Mouse (Mus musculus): Measurements from ENCODE around the gene Ebp.

Gene Ebp

DNA sequence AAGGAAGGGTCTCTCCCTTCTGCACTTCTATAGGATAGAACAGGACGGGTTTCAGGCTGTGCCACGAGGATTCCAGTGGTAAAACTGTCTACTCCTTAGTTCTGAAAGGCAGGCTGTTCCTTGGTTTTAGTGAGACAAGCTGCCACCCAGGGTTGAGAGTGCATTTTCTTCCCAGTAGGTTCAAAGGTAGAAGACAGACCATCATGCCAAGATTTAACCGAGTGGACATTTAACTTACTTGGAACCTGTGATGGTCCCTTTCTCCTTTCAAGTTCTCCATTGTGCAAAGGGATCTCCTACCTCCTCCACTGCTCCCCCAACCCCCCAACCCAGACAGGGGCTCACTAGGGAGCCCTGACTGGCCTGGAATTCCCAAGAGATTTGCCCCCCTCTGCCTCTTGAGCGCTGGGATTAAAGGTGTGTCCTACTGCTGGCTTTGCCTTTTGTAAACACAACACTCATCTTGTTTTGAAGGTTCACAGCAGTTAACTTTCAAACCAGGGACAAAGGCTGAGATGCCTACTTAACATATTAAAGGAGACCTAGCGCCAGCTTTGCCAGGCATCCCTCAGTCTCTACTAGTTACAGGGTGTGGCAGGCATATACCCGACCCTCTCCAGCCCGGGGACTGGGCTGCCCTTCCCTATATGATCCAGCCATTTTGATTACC lies 10.3 kb downstream of the Ebp start:
- DNase-seq (ENCODE audit: low spot score), result no peak

DNA sequence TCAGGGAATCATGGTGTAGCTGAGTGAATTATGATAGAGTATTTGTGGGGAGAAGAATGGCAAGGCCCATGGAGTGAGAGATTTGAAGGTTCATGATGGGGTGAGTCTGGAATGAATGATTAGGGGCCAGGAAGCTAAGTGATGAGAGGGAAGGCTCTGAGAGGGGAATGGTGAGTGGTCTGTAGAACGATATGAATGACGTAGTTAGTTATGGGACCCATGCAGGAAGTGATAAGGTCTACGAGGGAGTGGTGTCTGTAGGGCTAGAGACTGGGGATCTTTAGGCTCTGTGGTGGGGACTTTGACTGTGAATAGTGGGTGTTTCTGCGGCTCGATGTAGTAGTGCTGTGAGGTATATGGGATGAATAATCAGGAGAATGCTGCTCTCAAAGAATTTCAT lies 13.7 kb downstream of the Ebp start:
- DNase-seq (ENCODE audit: low spot score), result no peak

DNA sequence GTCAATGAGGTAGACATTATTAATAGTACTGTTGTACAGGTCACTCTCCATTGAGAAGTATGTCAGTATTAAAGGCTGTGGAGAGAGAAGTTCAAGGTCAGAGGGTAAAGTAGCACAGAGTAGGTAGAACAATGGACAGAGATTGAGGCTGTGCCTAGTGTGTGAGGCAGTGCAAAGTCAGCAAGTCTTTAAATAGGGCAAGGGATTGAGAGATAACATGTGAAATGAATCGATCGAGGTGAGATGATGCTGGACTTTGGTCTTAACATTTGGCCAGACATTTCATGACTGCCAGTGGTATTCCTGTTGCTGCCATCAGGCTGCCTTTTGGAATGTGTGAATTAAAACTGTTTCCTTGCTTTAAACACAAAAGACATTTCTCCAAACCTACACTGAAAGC lies 14.4 kb downstream of the Ebp start:
- no peak for DNase-seq (ENCODE audit: low spot score)

DNA sequence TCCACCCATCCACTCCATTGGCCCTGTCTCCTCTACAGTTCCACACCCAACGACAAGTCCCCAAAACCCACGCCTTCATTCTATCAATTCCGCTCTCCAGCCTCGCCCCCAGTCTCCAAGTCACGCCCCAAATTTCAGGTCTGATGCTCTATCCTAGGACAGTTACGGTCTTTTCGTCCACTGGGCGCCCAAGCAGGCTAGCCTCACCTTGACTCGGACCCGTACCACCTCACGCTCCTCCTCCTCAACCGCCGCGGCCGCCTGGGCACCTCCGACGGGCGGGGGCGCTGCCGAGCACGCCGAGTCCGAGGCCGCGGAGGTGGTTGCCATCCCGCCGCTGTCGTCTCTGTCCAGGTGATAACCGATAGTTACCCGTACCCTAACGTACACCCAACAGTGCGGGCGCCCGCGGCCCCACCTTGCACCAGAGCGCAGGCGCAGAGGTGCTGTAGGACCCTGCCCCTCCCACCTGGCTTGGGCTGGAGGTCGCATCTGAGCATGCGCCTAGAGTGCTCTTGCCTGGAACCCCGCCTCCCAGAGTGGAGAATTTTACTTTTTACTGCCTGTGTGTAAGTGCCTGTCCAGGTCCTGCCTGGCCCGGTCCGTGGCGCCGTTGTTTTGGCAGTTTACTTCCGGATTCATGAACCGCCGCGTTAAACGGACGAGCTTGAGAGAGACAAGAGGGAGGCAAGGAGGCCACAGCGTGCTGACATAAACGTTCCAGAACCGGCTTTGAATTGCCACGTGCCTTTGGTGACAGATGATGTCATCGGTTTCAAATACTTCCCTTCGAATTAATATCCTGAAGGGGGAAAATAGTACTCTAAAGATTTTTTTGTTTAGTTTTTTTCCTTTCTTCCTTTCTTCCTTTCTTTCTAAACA lies 17.6 kb downstream of the Ebp start, which contains the start of gene Tbc1d25:
Tbc1d25 (minus strand) TSS at position 678 of the 882 bp plus-strand sequence.
- peak; percentile 89 for DNase-seq (ENCODE audit: low spot score)

DNA sequence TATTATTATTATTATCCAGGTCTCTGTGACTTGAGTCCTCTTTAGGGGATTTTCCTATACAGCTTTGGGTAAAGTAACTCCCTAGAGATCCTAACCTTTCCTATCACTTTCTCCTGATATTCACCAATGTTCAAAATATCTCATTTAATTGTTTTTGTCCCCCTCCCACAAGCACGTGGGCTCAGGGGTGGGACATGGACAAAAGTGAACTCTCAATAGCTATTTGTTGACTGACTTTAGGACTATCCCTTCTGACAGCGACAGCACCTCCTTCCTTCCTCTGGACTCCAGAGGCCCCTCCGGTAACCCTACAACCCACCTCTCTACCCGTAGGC lies 18.2 kb downstream of the Ebp start:
- DNase-seq (ENCODE audit: low spot score), result no peak

DNA sequence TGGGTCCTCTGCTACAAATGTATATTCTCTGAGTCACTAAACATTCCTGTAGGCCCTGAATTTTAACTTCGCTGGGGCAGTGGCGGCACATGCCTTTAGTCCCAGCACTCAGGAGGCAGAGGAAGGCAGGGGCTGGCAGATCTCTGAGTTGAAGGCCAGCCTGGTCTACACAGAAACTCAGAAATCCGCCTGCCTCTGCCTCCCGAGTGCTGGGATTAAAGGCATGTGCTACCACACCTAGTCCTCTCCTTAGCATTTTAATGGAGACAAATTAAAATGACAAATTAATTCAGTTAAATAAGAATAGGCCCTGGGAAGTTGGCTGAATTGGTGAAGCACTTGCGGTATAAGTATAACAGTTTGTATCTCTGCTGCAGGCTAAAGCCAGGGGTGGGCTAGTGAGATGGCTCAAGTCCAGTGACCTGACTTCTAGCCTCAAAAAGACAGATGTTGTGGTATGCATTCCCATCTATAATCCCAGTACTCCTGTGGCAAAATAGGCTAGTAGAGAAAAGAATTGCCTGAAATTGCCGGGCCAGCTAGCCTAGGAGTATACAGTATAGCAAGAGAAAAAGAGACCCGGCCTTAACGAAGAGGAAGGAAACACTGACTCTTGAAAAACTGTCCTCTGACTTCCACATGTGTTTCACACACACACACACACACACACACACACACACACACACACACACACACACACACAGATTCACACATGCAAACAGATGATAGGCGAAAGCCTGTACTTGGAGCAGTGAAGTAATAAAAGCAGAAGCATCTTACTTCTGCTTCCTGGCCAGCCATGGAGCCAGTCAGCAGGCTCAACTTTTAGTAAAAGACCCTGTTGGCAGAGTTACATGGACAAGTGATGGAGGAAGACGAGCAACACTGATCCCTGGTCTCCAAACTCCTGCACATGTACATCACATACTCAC lies 25.3 kb downstream of the Ebp start:
- DNase-seq (ENCODE audit: low spot score), result no peak

DNA sequence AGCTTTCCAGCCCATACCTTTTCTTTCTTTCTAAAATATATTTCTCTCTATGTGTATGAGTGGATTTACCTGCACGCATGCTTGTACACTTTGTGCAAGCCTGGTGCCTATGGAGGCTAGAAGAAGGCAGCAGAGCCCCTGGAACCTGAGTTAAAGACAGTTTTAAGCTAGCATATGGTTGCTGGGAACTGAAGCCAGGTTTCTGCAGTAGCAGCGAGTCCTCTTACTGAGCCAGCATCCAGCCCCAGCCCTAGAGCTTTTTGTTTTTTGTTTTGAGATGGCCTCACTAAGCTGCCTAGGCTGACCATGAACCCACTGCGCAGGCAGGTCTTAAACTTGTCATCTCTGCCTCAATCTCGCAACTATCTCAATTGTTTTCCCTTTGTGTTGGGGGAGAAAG lies 28.8 kb downstream of the Ebp start:
- DNase-seq (ENCODE audit: low spot score), result no peak

DNA sequence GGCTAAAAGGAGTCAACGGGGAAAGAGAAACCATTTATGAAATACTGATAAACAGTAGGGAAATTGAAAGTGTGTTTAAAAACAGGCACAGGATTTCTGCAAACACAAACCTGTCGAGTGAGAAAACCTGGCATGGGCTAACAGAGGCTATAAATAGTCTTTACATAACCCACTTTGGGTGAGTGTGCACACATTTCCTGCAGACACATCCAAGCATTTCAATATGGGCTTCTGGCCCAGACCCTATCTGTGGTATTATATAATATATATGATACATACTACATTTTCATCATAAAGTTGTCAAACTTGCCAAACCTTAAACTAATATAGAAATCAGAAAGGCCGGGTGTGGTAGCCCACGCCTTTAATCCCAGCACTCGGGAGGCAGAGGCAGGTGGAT lies 30.2 kb downstream of the Ebp start:
- no peak for DNase-seq (ENCODE audit: low spot score)

DNA sequence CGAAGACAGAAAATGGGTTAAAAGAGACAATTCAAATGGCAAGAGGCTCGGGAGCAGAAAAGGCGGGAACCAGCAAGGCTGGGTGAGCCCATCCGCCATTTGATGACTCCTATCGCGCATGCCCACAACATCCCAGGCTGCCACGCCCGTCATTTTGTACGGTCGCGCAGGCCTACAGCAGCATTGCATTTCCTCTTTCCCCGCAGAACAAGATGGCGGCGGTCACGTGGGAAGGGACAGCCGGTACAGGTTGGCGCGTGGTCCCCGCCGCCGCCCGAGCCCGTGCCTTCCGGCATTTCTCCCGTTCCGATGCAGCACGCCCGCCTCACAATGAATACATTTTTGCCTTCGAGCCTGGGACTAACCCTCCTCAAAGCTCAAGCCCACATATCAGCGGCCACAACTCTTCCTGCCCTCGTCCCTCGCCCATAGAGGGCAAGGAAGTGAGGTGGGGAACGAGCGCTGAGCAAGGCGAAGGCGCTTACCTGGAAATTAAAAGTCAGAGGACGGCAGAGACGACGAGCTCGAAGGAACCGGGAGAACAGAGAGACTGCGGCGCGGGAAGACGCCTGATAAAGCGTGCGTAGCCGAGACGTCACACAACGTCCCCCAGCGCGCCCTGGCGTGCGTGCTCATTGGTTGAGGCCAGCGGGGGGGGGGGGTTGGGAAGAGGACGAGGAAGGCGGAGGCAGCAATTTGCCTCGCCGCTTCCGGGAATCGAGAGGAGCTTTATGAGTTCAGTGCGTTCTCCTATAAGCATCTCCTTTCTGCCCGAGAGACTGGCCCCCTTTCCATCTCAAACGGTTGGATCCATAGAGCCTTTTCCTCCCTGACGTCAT lies 47.9 kb downstream of the Ebp start, which contains the start of gene Rbm3:
Rbm3 (minus strand) TSS at position 728 of the 839 bp plus-strand sequence.
- DNase-seq (ENCODE audit: low spot score), result peak; percentile 89

DNA sequence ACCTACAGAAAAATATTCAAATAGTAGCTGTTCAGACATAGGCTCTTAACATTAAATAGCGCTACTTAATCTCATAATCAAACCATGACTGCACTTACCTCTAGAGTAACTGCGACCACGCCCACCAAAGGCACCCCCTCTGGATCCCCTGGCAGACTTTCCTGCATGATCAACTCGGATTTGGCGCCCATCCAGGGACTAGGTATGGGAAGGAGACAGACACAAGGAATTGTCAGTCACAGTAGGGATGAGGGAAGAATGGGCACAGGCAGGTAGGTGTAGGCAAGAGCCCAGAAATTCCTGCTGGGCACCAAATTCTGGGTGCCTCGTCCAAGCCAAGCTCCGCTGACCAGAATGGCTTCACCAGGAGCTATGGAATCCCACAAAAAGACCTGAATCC lies 49.6 kb downstream of the Ebp start:
- no peak for DNase-seq (ENCODE audit: low spot score)

DNA sequence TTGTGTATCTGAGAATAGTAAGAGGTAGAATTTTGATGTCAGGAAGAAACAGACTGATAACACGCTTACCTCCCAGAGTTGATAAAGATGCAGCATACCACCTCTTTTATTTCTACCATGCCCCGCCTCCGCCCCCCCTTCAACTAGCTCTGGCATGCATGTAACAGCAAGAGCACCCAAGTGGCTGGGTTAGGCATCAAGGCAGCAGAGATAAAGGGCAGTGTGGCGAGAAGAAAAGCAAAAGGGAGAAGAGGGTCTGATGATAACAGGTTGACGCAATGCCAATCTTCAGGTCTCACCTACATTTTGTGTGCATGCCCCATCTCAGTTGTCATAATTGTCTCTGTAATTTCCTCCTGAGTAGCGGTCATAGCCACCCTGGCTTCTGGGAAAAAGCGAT lies 50.4 kb downstream of the Ebp start:
- no peak for DNase-seq (ENCODE audit: low spot score)

DNA sequence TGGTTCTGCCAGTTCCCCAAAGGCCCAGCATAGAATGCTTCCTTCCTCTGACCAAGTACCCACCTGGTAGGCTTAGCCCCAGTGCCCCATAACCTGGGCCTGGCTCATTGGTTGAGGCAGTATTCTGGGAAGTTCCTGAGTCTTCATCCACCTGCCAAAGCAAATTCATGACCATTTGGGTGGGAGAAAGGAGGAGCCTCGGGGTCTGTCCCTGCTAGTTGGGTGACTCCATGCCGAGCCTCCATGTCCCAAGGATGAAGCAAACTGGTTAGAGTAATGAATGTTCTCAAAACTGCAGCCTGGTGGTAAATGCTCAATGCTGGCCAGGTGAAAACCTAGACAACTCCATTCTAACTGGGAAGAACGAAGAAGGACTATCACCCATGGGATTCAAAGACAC lies 52.3 kb downstream of the Ebp start:
- no peak for DNase-seq (ENCODE audit: low spot score)

DNA sequence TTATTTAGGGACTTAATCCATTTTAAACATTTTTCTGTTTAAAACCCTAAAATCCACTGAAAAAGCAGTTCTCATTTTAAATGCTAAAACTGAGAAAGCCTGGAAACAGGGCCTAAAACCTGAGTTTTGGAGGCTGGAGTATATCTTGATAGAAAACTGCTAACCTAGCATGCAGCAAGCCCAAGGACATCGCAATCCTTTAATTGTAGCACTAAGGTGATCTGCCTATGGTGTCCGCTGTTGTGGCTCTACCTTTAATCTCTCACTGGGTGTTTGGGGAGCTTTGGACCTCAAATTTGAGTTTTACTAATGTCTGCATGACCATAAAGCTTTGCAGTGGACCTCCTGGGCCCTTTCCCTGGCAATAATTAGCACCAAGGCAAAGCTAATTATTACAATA lies 52.9 kb downstream of the Ebp start:
- DNase-seq (ENCODE audit: low spot score), result no peak

DNA sequence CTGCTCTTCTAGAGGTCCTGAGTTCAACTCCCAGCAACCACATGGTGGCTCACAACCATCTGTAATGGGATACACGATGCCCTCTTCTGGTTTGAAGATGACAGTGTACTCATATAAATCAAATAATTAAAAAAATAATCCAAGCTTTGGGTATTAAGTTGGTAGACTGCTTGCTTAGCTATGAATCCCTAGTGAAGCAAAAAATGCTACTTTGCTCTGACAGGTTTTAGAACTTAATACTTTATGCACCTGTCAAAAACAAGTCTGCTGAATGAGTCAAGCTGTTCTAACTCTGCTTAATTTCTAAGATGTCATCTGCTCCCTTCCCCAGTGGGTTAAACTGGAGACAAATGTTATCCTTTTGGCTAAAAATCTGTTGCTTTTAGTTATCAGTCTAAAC lies 53.8 kb downstream of the Ebp start:
- DNase-seq (ENCODE audit: low spot score), result no peak

DNA sequence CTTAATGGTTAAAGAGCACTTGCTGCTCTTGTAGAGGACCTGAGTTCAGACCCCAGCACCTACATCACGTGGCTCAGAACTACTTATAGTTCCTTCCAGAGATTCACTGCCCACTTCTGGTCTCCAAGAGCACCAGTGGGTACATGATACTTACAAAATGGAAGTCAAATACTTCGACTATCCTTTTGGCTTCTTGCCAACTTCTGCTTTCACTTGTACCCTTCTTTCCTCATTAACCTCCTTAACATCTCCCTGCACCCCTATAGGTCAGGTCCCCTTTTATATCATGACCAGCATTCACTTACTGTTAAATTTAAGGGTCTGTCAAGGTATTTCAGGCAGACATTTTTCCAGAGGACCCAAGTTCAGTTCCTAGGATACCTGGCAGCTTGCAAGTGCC lies 57.4 kb downstream of the Ebp start:
- no peak for DNase-seq (ENCODE audit: low spot score)

Data from embryo, embryonic 10.5 days (tissue).